Mouse (Mus musculus) thymus, postnatal 0 days (tissue): ENCODE measurements around the gene Stat2. TPM values are rescaled to one million over a fixed set of nuclear protein-coding genes. Genes with fewer than 3 reads are reported as not detected.

Source experiments
- DNase-seq: peaks from one replicate; pipeline ENCODE4 v3.0.0-alpha.2; 2015; ENCODE audit warnings: low spot score
- polyA plus RNA-seq: library from polyadenylated mRNA; unstranded; fragments of >200 nt; fragmentation: Nextera tagmentation; extraction: Ambion mirVana; gene quantifications from 2 replicates; pipeline ENCODE4 v1.2.1, GENCODE M21; 2015

Gene Stat2
- polyA plus RNA-seq, 1 experiment from 2014 or later = 25.1 TPM

GRCm38 (mm10) chr10:128337306-128338181 lies 67.2 kb downstream of the Stat2 start, which contains the start of gene Cs:
Gene Cs (plus strand): TSS chr10:128337734.
- peak; percentile 97 for DNase-seq

GRCm38 (mm10) chr10:128338415-128338814 lies 68.1 kb downstream of the Stat2 start:
- no peak for DNase-seq

GRCm38 (mm10) chr10:128338948-128339347 lies 68.6 kb downstream of the Stat2 start:
- no peak for DNase-seq

- peak; percentile 34 for DNase-seq
These were observed 69.9 kb downstream of the Stat2 start for GRCm38 (mm10) chr10:128340257-128340656.

Other genes starting within 250 kb of the Stat2 start
- 829 and 868 TPM in 2 replicates for gene Naca, start 235.0 kb upstream of the Stat2 start, polyA plus RNA-seq
- gene Ptges3, start 211.6 kb upstream of the Stat2 start, polyA plus RNA-seq = 401 and 422 TPM in 2 replicates
- 2,017 and 2,181 TPM in 2 replicates for gene Atp5b, start 187.3 kb upstream of the Stat2 start, polyA plus RNA-seq
- gene Baz2a, start 179.0 kb upstream of the Stat2 start, polyA plus RNA-seq = 21.5 and 27.5 TPM in 2 replicates
- gene Rbms2, start 90.3 kb upstream of the Stat2 start, polyA plus RNA-seq = 14.1 and 17.3 TPM in 2 replicates
- gene Gls2, start 76.1 kb upstream of the Stat2 start, polyA plus RNA-seq = 0.78 and 1.5 TPM in 2 replicates
- gene Spryd4, start 58.8 kb upstream of the Stat2 start, polyA plus RNA-seq = 15.4 and 17.1 TPM in 2 replicates
- gene Mip, start 44.7 kb upstream of the Stat2 start, polyA plus RNA-seq = 0.06 TPM in 1 of 2 replicates, not detected in the other
- gene Timeless, start 38.5 kb upstream of the Stat2 start, polyA plus RNA-seq = 51.7 and 59.7 TPM in 2 replicates
- 0.28 and 0.40 TPM in 2 replicates for gene Apon, start 16.5 kb upstream of the Stat2 start, polyA plus RNA-seq
- 0.17 TPM in 1 of 2 replicates, not detected in the other for gene Apof, start 1.9 kb upstream of the Stat2 start, polyA plus RNA-seq
- gene Il23a, start 28.2 kb downstream of the Stat2 start, polyA plus RNA-seq = 2.5 and 3.1 TPM in 2 replicates
- 26.2 and 31.8 TPM in 2 replicates for gene Pan2, start 32.8 kb downstream of the Stat2 start, polyA plus RNA-seq
- gene Cnpy2, start 51.9 kb downstream of the Stat2 start, polyA plus RNA-seq = 223 and 247 TPM in 2 replicates
- gene Cs, start 67.2 kb downstream of the Stat2 start, polyA plus RNA-seq = 154 and 157 TPM in 2 replicates
- gene Coq10a, start 98.4 kb downstream of the Stat2 start, polyA plus RNA-seq = 17.1 and 21.8 TPM in 2 replicates
- gene Ankrd52, start 106.6 kb downstream of the Stat2 start, polyA plus RNA-seq = 7.4 and 9.9 TPM in 2 replicates
- 0.38 and 0.44 TPM in 2 replicates for gene Slc39a5, start 130.7 kb downstream of the Stat2 start, polyA plus RNA-seq
- 59.0 and 68.0 TPM in 2 replicates for gene Nabp2, start 140.9 kb downstream of the Stat2 start, polyA plus RNA-seq
- 30.0 and 31.7 TPM in 2 replicates for gene Rnf41, start 141.1 kb downstream of the Stat2 start, polyA plus RNA-seq
- 37.2 and 41.7 TPM in 2 replicates for gene Smarcc2, start 188.7 kb downstream of the Stat2 start, polyA plus RNA-seq
- gene Myl6, start 223.6 kb downstream of the Stat2 start, polyA plus RNA-seq = 963 and 1,020 TPM in 2 replicates
- gene Myl6b, start 228.1 kb downstream of the Stat2 start, polyA plus RNA-seq = 3.8 and 5.2 TPM in 2 replicates